Mouse (Mus musculus): ENCODE measurements around the gene Olfr1095. TPM values are rescaled to one million over a fixed set of nuclear protein-coding genes. Genes with fewer than 3 reads are reported as not detected.

Gene Olfr1095
- polyA plus RNA-seq (2017; shearing (Covaris generic)): not detected

DNA sequence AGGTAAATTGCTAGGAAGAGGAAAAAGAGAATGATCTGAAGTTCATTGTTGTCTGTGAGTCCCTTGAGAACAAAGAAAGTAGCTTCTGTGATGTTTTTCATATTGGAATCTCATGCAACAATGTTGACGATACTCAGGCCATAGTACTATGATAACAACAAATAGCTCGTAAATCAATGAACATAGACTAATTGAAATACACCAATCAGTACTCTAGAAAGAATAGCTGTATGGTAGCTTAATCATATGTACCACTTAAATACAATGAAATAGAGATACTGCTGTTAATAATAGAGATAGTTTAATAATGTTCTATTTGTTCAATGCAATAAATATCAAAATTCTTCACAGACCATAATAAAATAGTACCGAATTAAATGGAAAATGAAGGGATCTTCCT, at the start of gene Olfr1095:
TSS of gene Olfr1095 (minus strand) at position 101 of the 400 bp plus-strand sequence.

DNA sequence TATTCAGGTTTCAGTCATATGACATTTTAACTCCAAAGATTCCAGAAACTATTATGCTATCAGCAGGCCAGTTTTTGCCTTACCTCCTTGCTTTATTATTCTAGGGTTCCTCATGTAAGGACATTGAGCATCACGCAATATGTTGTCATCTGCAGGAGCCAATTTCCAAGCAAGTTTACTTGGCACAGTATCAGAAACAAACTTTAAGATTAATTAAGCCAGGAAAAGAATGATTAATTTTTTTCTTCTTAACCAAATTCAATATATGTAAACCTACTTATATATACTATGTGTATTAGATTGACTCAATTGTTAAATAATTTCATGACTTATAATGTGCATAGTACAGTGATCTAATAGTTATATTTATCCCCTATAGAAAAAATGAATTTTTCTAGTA, 40.6 kb upstream of the Olfr1095 start, which contains the start of gene Olfr1097:
TSS of gene Olfr1097 (minus strand) at position 101 of the 400 bp plus-strand sequence.

DNA sequence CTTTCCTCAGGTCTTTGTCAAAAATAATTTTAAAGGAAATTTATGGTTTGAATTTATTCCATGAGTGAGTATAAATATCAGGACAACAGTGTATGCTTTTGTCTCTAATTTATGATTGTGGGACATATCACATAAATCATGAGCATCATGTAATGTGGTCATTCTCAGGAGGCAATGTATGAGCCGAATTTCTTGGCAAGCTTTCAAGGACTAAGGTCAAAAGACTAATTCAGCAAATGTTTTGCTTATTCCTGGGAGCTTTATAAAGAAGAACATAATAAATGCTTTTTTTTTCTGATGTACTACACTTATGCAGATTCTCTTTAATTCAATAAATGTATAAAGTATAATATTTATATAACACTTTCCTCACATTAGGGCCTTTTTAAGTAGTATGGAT, 23.2 kb upstream of the Olfr1095 start, which contains the start of gene Gm13723:
TSS of gene Gm13723 (minus strand) at position 101 of the 400 bp plus-strand sequence.

DNA sequence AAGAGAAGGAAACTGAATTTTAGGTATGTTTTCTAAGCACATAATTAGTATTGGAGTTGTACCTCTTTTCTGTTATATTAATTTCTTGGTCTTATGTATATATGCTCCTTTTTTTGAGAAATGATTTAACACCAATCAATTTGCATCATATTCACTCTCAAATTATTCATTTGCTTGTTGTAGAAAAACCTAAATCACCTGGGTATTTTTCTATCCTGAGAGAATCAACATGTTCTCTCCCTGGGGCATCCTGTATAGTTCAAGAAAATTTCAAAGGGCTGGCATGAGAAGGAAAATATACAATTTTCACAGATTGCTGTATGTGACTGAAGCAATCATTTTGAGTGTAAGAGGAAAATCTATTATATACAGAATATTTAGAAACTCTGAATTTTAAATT, 27.1 kb downstream of the Olfr1095 start, which contains the start of gene Olfr1094:
TSS of gene Olfr1094 (plus strand) at position 301 of the 400 bp plus-strand sequence.

DNA sequence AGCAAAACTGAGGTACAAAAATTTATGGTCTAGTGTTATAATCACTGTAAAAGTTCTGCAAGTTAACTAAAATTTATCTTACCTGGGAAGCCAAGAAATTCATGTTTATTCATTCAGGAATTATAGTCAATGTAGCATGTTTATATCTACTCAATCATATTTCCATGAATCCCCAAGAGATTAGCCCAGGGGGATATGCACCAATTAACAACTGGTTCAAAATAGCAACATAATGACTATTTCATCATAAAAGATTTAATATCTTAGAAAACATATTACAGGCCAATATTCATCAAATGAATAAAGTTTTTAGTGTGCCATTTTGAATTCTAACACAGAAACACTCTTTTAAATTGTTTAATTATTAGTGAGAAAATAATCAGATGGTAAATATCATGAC, 41.6 kb downstream of the Olfr1095 start, which contains the start of gene Olfr141:
TSS of gene Olfr141 (minus strand) at position 101 of the 400 bp plus-strand sequence.

Other genes starting within 250 kb of the Olfr1095 start
- gene Olfr1084, start 212.0 kb downstream of the Olfr1095 start, polyA plus RNA-seq (2017; shearing (Covaris generic)): not detected
- not detected for gene Olfr1085, start 189.7 kb downstream of the Olfr1095 start, polyA plus RNA-seq (2017; shearing (Covaris generic))
- not detected for gene Olfr1086, start 171.6 kb downstream of the Olfr1095 start, polyA plus RNA-seq (2017; shearing (Covaris generic))
- gene Olfr1087, start 153.3 kb downstream of the Olfr1095 start, polyA plus RNA-seq (2017; shearing (Covaris generic)): not detected
- gene Olfr1089, start 118.0 kb downstream of the Olfr1095 start, polyA plus RNA-seq (2017; shearing (Covaris generic)): not detected
- 0.24 TPM for gene Olfr1090, start 92.7 kb downstream of the Olfr1095 start, polyA plus RNA-seq (2017; shearing (Covaris generic))
- not detected for gene Olfr1093, start 69.2 kb downstream of the Olfr1095 start, polyA plus RNA-seq (2017; shearing (Covaris generic))
- gene Olfr141, start 41.7 kb downstream of the Olfr1095 start, polyA plus RNA-seq (2017; shearing (Covaris generic)): not detected
- gene Olfr1094, start 27.0 kb downstream of the Olfr1095 start, polyA plus RNA-seq (2017; shearing (Covaris generic)): not detected
- gene Gm13723, start 23.1 kb upstream of the Olfr1095 start, polyA plus RNA-seq (2017; shearing (Covaris generic)): 0.15 TPM
- not detected for gene Olfr1097, start 40.5 kb upstream of the Olfr1095 start, polyA plus RNA-seq (2017; shearing (Covaris generic))
- gene Olfr1098, start 72.8 kb upstream of the Olfr1095 start, polyA plus RNA-seq (2017; shearing (Covaris generic)): not detected
- not detected for gene Olfr1099, start 109.0 kb upstream of the Olfr1095 start, polyA plus RNA-seq (2017; shearing (Covaris generic))
- gene Olfr1100, start 128.3 kb upstream of the Olfr1095 start, polyA plus RNA-seq (2017; shearing (Covaris generic)): not detected
- not detected for gene Olfr1101, start 139.5 kb upstream of the Olfr1095 start, polyA plus RNA-seq (2017; shearing (Covaris generic))
- gene Olfr1102, start 146.7 kb upstream of the Olfr1095 start, polyA plus RNA-seq (2017; shearing (Covaris generic)): not detected
- not detected for gene Olfr1104, start 175.4 kb upstream of the Olfr1095 start, polyA plus RNA-seq (2017; shearing (Covaris generic))
- gene Olfr1105, start 184.8 kb upstream of the Olfr1095 start, polyA plus RNA-seq (2017; shearing (Covaris generic)): not detected
- not detected for gene Olfr1106, start 200.6 kb upstream of the Olfr1095 start, polyA plus RNA-seq (2017; shearing (Covaris generic))
- gene Olfr1107, start 224.1 kb upstream of the Olfr1095 start, polyA plus RNA-seq (2017; shearing (Covaris generic)): not detected
- not detected for gene Olfr1109, start 244.3 kb upstream of the Olfr1095 start, polyA plus RNA-seq (2017; shearing (Covaris generic))